Mouse (Mus musculus) CD4-positive, CD25-positive, alpha-beta regulatory T cell, adult 2 months (primary cell): ENCODE data around the gene Fam13a.

ENCODE experiments used
- DNase-seq: peaks from one replicate; pipeline ENCODE4 v3.0.0-alpha.2; 2012; ENCODE audit warnings: low read depth, low spot score

Fam13a gene

DNA sequence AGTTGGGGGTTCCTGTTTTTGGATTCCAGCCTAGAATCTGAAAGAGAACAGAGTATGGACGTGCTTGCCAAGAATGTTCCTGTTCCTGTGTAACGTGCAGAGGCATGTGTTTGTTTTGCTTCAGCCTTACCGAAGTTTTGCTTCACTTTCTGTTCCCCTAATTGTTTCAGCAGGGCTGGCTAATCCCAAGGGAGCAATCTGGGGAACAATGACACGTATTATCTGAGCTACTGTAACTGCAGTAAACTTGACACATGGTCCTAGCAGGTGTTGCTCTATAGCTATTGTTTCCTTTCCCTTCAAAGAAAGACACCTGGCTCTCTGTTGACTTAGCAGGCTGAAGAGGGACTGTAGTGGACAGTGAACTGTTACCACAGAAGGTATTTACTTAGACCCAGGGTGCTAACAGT, 25.3 kb downstream of the Fam13a start:
- DNase-seq: no peak

DNA sequence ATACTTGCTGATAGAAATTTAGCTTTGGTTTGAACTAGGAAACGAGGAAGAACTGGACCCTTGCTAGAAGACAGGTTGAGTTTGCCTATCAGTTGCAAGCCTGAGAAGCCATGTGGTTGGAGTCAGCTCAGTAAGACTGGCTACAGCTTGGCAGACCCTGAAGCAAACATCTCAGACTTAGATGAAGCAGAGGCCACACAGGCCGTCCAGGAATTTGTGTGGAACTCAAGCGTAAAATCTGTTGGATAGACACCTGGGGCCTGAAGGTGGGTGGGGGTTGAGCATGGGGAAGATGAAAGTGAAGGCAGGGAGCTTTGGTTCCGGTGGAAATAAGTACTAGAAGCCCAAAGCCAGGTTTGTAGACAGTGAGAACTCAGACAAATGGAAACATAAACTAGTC, 25.8 kb downstream of the Fam13a start:
- DNase-seq: no peak

DNA sequence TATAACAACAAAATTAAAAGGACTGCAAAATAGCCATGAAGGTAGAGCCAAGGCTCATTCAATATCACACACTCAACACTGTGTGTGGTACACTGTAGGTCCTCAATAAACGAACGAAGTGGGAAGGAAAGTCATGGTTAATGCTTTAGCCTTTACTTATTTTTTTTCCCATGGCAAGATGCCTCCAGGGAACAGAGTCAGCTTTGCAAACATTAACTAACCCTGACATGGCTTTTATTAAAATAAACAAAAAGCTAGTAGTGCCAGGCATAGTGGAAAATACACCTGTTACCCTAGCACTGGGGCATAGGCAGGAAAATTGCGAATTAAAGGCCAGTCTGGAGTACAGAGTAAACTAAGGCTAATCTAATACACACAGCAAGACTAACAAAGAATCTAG, 35.2 kb downstream of the Fam13a start:
- DNase-seq: no peak

DNA sequence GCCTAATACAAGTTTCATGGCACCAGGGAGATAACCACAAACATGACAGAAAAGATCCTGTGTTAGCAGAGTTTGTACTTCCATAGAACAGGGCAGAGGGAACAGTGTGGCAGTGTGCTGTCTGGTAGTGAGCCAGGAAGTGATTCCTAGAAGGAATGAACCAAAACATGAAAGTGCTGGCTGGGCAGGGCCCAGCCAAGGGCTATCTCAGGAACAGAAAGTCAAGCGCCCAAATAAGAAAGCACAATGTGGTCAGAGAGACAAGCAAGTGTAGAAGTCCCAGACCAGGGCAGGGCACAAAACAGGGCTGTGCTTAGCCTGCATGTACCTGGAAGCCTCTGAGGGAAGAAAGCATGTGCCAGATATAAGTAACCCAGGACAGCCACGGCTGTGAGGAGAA, 35.6 kb downstream of the Fam13a start:
- no peak for DNase-seq

DNA sequence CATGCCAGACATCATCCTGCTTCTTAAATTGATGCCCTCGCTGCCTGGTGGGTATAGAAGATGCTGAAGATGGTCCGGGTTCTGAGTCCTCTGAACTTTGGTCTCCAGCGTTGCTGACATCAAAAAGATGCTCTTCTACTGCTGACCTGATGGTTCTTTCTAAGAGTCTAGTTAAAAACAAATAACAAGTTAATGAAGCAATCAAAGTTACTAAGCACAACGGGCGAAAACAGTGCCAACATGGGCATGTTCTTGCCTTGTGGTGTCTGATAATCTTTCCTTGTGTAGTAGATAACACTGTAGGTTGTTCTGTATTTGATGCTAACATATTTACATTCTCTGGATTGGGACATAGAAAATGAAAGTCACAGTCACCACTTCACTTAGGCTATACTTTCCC, 37.2 kb downstream of the Fam13a start:
- no peak for DNase-seq

DNA sequence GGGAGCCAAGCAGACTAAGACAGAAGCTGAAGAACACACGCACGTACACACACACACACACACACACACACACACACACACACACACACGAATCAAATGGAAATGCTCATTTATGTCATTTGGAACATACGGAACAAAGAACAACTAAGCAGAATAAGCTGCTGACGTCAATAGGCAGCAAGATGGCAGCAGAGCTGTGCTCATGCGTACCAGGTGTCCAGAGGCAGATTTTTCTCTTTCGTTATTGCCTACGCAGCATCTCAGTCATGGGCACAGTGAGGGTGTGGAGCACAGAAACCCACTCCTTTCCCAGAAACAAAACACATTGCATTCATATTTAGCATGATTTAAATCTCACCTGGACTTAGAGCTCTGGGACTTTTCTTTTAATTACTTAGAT, 39.2 kb downstream of the Fam13a start:
- no peak for DNase-seq

DNA sequence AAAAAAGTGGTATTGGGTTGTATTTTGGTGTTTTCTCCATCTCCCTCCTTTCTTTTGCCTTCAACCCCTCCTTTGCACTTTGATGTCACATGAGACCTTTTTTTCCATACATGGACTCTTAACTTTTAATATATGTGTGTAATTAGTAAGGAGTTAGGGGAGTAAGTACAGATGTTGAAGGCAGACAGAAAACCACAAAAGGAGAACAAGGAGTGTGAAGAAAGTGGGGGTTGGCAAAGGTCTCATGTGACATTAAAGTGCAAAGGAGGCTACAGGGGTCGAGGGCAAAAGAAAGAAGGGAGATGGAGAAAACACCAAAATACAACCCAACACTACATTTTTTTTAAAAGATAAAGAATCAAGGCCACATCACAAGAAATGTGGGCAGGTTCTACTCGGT, 49.1 kb downstream of the Fam13a start:
- DNase-seq: no peak

DNA sequence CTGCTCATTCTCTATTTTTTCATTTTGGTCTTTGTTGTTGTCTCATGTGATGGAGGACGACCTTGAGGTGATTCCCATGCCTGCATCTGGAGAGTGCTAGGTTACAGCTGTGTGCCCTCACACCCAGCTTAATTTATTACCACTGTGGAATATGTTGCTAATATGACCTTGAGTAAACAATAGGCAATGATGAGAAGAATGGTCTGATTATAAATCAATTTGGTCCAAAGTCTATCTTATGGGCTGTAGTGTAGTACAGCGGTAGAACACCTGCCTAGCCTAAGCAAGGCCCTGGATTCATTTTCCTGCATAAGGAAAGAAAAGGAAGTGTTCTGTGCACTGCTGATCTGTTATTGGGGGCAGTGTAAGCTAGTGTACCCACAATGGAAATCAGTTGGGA, 49.9 kb downstream of the Fam13a start:
- DNase-seq: no peak

DNA sequence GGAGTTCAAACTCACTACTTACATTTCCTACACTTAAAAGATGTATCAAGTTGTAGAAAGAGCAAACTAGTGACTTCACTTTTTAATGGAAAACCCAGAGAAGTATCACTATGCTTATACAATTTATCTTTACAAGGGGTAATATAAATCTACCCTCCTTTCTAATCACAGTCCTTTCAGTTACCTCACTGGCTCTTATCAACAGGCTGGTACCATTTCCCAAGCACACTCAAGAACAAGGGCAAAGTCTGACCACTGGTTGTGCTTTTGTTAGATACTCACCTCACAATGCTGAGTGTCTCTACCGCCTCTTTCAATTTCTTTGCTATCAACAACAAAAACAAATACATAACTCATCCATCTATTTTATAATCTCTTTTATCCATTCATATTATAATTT, 51.5 kb downstream of the Fam13a start:
- no peak for DNase-seq

DNA sequence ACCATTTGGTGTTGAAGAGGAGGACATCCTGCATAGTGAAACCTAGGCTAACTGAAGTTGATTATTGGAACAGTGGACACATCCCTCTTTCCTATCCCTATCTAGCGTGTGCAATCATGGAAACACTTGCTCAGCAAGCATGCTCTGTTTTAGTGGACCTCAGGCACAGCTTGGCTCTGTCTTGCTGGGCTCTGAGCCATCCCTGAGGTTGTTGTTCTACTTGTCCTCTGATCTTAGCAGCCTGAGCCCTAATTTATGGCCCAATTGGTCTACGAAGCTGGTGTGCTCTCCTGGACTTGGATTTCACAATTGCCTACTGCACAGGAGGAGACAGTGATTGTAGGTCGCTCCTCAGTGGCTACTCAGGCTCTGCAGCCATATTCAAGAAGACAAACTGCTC, 56.1 kb downstream of the Fam13a start:
- DNase-seq: no peak

DNA sequence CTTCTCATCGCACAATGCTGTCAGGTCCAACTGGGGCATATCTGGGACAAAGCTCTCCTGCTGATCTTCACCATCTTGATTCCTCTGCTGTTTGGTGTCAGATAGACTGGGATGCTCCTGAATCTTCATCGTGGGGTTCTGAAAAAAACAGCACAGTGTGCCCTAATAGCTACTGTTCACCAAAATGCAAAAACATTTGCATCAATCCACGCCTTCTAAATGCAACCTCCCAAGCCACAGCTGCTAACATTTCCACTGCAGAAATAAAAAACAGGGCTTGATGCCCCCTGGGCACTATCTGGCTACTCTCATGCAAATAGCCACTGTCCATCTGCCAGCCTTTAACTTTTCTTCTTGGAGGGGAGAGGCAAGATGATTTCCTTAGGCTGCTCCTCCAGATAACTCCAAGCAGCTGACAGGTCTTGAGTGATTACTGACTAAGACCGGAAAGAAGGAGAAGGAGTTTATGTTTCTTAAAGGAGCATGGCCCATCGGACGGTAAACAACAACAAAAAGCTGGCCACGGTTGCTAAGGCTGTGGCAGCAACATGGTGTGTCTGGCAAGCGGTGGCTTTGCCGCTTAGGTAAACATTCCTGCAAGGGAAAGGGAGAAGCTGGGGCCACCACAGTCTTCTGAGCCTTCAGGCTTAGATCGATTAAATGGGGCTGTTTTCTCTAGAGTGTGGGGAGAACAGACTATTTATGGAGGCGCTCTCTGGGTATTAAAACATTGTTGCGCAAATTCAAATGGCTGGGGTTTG, 59.1 kb downstream of the Fam13a start:
- DNase-seq: no peak

DNA sequence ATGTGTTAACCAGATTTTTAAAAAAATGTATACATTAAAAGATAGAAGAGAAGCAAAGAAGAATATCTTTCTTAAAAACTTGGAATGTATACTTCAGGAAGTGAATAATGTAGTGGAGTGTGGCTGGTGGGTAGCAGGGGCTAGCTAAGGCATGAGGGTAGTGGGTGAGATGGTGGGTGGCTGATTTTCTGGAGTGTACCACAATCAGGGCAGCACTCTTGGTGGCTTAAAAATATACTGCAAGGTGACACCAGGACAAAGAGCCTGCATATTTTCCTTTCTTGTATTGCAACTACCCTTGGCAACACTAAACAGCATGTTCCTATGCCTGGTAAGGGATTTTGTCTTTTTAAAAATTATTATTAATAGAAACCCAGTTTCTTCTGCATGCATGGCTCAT, 59.8 kb downstream of the Fam13a start:
- DNase-seq: no peak

DNA sequence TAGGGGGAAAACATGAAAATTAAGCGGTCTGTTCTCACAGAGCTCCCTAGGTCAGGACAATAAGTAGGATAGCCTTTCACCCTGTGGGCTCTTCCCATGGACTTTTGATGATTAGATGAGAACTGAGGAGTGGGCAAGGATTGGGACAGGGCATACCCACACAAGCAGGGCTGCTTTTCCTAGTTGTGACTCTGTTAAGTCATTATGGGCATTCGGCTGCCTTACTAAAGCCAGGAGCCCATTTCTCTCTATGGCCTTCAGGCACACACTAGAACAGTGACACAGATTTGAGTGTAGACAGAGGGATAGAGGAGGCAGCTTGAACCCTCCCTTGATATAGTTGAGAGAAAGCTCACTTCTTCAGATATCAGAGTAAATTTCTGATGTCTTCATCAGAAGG, 60.3 kb downstream of the Fam13a start:
- DNase-seq: no peak

DNA sequence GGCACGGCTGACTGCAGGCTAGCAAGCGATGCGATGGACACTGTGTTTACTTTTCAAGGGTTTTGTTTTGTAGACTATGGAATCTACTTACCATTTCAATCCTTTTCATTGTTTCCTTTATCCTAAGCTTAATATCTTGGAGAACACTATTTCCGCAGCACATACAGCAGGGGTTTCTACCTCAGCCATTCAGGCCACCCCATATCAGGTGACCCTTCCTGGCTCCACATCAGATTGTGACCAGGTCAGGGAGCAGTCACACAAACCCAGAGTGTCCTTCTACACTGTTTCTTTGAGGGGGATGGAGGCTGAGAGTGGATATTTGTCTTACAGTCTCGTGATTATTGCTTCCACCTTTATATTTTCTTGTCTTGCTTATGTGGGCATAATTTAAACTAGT, 61.7 kb downstream of the Fam13a start:
- DNase-seq: no peak

DNA sequence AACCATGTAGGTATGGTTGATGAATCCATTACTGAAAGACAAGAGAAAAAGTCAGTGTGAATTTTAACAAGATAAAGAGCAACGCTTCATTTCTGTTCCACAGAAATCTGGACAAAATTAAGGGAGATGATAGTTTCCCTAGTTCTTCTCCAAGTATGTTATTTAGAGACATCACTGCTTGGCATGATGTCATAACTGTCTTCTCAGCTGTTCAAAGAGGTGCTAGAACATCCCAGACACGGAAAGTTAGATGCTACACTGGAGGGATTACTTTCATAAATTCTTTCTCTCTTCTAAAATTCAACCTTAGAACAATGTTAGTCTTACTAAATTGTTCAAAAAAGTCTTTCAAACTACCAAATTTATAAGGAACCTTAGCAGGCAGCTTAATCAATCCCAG, 63.8 kb downstream of the Fam13a start:
- DNase-seq: no peak

DNA sequence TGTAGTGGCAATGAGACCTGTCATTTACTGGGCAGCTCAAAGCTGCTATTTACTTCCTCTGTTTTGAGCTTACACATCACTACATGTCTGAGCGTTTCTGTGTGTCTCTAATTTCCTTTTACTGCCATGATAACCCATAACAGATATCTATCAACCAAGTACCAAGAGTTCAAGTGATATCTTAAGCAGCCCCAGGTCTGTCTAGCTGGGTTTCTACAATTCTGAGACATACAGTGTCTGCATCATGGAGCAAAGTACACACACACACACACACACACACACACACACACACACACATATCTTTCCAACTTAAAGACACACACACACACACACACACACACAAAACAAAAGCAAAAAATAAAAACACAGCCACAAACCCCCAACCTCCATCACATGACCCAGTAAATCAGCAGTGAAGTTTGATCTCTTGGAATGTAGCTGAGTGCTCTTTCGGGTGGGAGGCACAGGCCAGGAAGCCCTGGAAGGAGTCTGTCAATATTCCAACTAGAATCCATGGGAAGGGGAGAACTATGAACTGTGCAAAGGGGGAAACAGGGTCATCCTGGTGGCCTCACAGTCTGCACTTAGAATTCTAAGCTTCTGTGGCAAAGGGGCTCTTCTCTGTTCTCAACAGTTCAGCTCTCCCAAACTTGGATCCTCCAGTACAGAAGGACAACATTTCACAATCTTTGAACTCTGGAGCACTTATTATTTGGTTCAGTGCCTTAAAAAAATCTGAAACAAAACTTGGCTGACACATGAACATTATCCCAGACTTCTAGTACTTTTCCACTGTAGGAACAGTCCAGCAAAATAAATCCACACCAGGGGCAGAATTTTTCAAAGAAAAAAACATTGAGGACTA, 73.0 kb downstream of the Fam13a start:
- DNase-seq: no peak

DNA sequence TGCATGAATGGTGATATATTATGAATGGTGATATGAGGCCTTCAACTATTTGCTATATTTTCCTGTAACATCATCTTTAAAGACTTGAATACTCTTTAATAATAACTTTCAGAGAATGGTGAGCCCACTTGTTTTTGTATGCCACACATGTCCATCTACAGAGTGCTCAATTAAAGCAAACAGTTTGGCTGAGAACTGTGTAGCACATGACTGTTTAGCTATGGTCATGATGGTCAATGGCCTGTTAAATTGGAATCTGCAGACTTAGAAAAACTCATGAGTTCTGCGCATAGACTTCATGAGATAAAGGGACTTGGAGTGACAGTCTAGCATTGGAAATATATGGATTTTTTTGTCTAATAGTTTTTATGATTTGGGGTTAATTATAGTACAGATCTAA, 73.9 kb downstream of the Fam13a start:
- DNase-seq: no peak

DNA sequence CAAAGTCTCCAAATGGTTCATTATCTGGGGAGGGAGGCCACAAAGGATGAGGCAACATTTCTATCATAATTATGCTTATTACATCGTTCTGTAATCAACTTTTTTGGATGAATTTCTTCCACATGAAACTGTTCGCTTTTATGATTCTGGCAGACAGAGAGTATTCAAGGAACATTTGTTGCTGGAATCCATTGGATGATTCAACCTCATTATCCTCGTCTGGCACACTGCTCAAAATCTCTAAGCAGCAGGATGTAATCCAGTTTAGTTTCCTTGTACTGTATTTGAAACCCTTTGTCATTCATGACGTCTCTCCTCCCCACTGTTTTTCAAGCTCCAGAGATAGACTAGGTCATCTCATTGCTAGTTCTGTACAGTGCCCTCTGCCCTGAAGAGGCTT, 77.5 kb downstream of the Fam13a start:
- no peak for DNase-seq

DNA sequence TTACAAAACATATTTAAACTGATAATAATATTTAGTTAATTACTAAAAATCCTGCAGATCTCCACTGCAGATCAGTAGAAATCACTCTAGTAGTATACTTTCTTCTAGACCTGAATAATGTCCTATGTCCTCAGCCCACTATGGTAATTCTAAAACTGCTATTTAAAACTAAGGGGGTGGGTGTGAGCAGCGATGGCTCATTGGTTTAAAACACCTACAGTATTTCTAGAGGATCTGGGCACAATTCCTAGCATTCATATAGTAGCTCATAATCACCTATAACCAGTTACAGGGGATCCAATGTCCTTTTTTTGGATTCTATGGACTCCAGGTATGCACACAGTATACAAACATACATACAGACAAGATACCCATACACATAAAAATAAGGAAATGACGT, 78.1 kb downstream of the Fam13a start:
- no peak for DNase-seq

DNA sequence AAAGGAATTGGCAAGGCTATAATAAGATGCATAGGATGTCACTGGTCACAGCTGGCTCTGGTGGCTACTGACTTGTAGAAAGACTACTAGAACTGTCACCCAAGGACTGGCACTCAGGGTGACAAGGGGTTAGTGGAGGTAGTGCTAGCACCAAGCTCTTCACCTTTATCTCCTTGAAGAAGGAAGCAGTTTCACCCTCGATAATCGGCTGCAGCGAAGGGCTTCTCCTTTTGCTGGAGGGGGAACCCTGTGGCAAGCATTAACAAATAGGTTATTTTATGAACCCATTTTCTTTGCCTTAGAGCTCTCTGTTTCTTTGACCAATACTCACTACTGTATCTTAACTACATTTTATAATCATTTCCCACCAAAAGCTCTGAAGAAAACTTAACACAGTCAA, 80.4 kb downstream of the Fam13a start:
- no peak for DNase-seq

DNA sequence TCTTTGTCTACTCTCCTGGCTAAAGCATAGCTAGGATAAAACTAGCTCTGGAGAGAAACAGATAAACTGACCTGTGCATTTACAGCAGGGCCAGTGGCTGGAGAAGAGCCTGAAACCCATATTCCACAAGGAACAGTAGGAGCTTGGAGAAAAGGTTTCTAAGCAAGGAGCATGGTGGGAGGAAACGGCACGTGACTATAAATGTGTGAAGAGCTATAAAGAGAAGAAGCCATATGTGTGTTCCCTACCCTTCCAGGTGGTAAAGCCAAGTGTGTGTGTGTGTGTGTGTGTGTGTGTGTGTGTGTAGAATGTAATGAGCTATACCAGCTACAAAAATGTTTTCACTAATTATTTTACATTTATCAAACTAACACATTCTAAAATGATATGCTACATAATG, 82.1 kb downstream of the Fam13a start:
- DNase-seq: no peak

DNA sequence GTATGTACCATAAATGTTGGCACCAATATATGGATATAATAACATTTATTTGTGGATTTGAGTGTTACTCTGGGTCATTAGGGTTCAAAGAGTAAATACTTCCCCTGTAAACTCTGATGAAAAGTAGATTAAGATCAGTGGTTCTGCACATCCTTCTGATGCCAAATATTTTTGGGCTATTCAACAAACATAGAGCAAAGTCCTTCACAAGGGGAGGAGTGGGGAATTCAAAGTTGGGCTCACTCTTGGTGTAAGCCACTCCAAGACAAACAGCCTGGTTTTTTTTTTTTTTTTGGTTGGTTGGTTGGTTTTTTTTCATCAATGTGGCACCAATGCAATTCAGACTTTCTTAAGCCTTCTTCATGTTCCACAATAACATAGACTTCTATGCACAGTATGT, 86.6 kb downstream of the Fam13a start:
- DNase-seq: no peak

DNA sequence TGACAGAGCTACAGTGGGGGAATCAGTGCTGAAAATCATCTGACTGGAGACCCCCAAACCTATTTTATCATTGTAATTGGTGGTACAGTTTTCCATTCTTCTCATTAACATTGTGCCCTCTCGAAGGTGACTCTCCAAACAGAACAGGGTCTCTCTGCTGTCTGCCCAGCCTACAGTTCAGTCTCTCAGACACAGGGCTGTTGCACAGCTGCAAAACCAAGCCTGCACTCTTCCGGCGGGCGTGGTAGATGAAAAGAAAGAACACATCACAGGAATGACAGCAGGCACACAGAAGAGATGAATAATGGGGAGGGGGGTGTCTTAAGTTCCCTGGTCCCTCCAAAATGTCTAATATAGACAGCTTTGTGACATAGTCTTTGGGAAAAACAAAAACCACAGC, 90.2 kb downstream of the Fam13a start:
- no peak for DNase-seq
